Mouse (Mus musculus) heart, embryonic 13.5 days (tissue): ENCODE data around the gene Slc17a7. TPM values are rescaled to one million over a fixed set of nuclear protein-coding genes. Genes with fewer than 3 reads are reported as not detected.

Experiments used
- ATAC-seq: fragments of 200-750 bp; cut with Nextera tagmentation; 2 replicates; pipeline ENCODE4 v1.8.0; 2017; ENCODE audit warnings: moderate TSS enrichment; ENCODE audit not compliant: insufficient number of reproducible peaks, low FRiP score, low TSS enrichment; ENCODE audit errors: extremely low read depth
- H3K27ac ChIP-seq: fragments of 300-500 bp; sonication (generic); replicated peaks from 2 replicates; pipeline ENCODE4 v1.5.1; 2015; ENCODE audit warnings: moderate library complexity, mild to moderate bottlenecking, inconsistent platforms
- H3K27me3 ChIP-seq: fragments of 300-500 bp; sonication (generic); replicated peaks from 2 replicates; pipeline ENCODE4 v1.6.1; 2015; ENCODE audit warnings: mild to moderate bottlenecking, inconsistent platforms
- H3K36me3 ChIP-seq: fragments of 300-500 bp; sonication (generic); 2 replicates; pipeline ENCODE4 v1.6.1; 2015; ENCODE audit warnings: mild to moderate bottlenecking, inconsistent platforms
- H3K4me1 ChIP-seq: fragments of 300-500 bp; sonication (generic); 2 replicates; pipeline ENCODE4 v1.6.1; 2015; ENCODE audit warnings: inconsistent platforms
- H3K4me2 ChIP-seq: fragments of 300-500 bp; sonication (generic); 2 replicates; pipeline ENCODE4 v1.6.1; 2015; ENCODE audit warnings: inconsistent platforms, mild to moderate bottlenecking, moderate library complexity
- H3K4me3 ChIP-seq: fragments of 300-500 bp; sonication (generic); 2 replicates; pipeline ENCODE4 v1.5.1; 2015; ENCODE audit warnings: moderate library complexity, mild to moderate bottlenecking, inconsistent platforms
- H3K9ac ChIP-seq: fragments of 300-500 bp; sonication (generic); 2 replicates; pipeline ENCODE4 v1.6.1; 2015; ENCODE audit warnings: inconsistent platforms, mild to moderate bottlenecking, moderate library complexity
- H3K9me3 ChIP-seq: fragments of 300-500 bp; sonication (generic); 2 replicates; pipeline ENCODE4 v1.6.1; 2016; ENCODE audit warnings: inconsistent platforms
- WGBS: fragments of 180-500 bp; shearing (Covaris S2); methylation state at CpG from one replicate; pipeline ENCODE4 v1.1.7; 2015; ENCODE audit warnings: mixed read lengths; 5-methylcytosine and 5-hydroxymethylcytosine counted together
- polyA plus RNA-seq: library from polyadenylated mRNA; unstranded; fragments of >200 nt; fragmentation: Nextera tagmentation; extraction: Ambion mirVana; gene quantifications from 2 replicates; pipeline ENCODE4 v1.2.1, GENCODE M21; 2015

Gene Slc17a7
- polyA plus RNA-seq, 1 experiment from 2014 or later: 3.6 TPM

DNA sequence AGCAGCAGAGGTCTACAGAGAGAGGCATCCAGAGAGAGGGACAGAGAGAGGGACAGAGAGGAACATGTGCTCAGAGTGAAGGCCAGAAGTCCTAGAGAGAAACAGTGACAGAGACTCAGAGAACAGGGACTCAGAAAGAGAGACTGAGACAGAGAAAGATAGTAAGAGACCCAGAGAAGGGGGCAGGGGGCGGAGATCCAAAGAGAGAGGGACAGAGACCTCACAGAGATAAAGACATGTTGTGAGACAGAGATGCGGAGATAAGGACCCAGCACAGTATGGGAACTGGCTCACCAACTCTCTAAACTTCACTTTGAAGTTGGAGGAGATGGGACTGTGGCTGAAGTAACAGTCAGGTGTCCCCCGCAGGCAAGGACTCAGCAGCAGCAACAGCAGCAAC lies 28.4 kb upstream of the Slc17a7 start:
- Histone ChIP-seq H3K36me3 (no peaks in the 10 kb centered on the region), H3K9me3 (no peaks in the 10 kb centered on the region), H3K9ac (peak overlapping the region; percentile 89), H3K27me3 (peaks cover 7% of the 10 kb centered on the region; the same call in 1 of the 2 replicates), H3K27ac (0 out of 2 replicates have a peak overlapping the region, but pooled peaks have one; percentile 65), H3K4me1 (peaks cover 39% of the 10 kb centered on the region), H3K4me2 (peak overlapping the region; percentile 86), H3K4me3 (peak overlapping the region; percentile 76)
- no peak for ATAC-seq
- WGBS: 61% methylated on average over 3 of the region's 3 CpGs

DNA sequence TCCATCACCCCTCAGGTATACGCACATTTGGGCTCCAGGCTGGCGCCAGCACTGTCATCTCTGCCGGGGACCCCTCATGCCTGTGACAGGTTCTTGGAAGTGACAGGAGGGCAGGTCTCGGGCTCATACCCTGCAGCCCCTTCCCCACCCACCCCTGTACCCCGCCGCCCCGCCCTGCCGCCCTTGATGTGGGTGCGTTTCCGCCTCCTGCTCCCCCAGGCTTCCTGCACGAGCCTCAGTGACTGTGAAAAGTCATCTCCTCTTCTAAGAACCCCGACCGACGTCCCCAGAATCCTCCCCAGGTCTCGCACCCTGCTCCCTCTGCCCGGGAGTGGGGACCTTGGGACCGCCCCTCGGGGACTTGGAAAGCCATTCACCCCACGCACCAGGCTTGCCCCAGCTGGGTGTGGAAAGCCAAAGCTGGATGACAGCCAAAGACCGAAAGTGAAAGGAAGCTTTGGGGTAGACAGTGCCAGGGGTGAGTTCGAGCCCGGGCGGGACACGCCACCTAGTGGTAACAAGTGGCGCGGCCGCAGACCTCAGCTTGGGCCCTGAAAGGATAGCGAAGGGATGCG lies 27.7 kb upstream of the Slc17a7 start, which contains the start of the genes Gm45713 and Flt3l:
Gene Gm45713, minus strand, starts transcription at position 239 of the 575 bp plus-strand sequence.
Gene Flt3l, minus strand, starts transcription at position 440 of the 575 bp plus-strand sequence.
- H3K27me3 ChIP-seq: peaks cover 7% of the 10 kb centered on the region; the same call in 1 of the 2 replicates
- peak; percentile 58 for ATAC-seq
- H3K9me3 ChIP-seq: no peaks in the 10 kb centered on the region
- H3K9ac ChIP-seq: peak within 1 kb of the TSS; percentile 89
- H3K27ac ChIP-seq: peak within 1 kb of the TSS; percentile 65
- H3K4me3 ChIP-seq: peak within 1 kb of the TSS; percentile 76
- no peaks in the 10 kb centered on the region for H3K36me3 ChIP-seq
- H3K4me2 ChIP-seq: peak within 1 kb of the TSS; percentile 86
- WGBS: 2% methylated on average over 29 of the region's 29 CpGs
- H3K4me1 ChIP-seq: peaks cover 39% of the 10 kb centered on the region

DNA sequence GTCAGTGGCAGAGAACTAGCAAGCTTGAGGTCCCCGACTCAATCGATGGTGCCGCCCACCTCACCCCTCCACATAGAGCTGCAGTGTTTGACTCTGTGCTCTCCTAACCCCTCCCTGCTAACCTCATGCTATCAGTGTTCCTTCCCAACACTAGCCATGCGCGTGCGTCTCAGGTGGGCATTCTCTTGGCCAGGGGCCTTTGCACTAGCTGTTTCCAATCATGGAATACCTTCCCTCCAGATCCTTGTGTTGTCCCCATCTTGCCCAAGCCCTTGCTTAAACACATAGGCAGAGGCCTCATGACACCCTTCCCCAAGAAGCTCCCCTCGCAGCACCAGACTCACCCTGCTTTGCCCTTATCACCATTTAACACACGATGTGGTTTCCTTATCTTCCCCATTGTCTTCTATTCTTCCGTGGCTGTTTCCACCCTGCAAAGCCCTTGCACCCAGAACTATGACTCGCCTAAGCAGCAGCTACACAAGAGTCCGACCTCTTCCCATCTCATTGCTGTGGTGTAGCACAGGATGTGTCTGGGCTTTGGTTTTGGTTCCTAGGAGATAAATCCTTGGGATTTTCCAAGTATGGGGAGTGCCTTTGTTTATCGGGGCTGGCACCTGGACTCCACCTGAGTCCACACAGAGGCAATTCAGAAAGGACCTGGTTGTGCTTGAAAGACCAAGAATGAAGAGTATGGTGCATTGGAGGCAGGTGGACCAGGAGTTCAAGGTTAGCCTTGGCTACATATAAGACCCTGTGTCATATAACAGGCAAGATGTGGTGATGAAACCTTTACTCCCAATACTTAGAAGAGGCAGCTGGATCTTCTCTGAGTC lies 26.4 kb upstream of the Slc17a7 start:
- peak overlapping the region; percentile 50 for H3K9ac ChIP-seq
- peaks cover 8% of the 10 kb centered on the region for H3K36me3 ChIP-seq
- no peak overlapping the region for H3K4me3 ChIP-seq
- peaks cover 7% of the 10 kb centered on the region; the same call in 1 of the 2 replicates for H3K27me3 ChIP-seq
- 57% methylated on average over 12 of the region's 12 CpGs for WGBS
- H3K4me1 ChIP-seq: peaks cover 39% of the 10 kb centered on the region
- peak overlapping the region; percentile 28; the same call in 1 of the 2 replicates for H3K4me2 ChIP-seq
- peak overlapping the region; percentile 24; the same call in 1 of the 2 replicates for H3K27ac ChIP-seq
- H3K9me3 ChIP-seq: no peaks in the 10 kb centered on the region
- no peak for ATAC-seq

DNA sequence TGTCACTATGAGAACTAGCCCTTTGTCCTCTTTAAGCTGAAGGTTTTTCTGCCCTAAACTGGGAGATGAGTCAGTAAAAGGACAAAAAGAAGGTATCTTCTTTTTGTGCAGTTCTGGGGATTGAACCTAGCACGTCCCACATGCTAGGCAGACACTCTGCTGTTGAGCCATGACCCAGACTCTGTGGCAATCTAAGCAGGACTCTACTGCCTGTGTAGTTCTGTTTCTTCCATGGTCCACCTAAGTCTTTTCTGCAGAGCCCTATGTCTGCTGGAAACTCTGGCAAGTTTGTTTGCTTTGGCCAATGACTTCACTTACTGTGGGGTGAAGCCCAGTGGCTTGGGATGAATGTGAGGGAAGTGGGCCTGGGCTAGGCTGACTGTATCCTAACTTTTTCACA lies 25.3 kb upstream of the Slc17a7 start:
- Histone ChIP-seq H3K4me3 (no peak overlapping the region), H3K9ac (peak overlapping the region; percentile 50), H3K4me2 (0 out of 2 replicates have a peak overlapping the region, but pooled peaks have one; percentile 28), H3K27me3 (peaks cover 7% of the 10 kb centered on the region; the same call in 1 of the 2 replicates), H3K27ac (0 out of 2 replicates have a peak overlapping the region, but pooled peaks have one; percentile 24), H3K4me1 (peaks cover 39% of the 10 kb centered on the region), H3K9me3 (no peaks in the 10 kb centered on the region), H3K36me3 (peaks cover 18% of the 10 kb centered on the region)
- WGBS: 88% methylated on average over 1 of the region's 1 CpGs
- ATAC-seq: no peak

DNA sequence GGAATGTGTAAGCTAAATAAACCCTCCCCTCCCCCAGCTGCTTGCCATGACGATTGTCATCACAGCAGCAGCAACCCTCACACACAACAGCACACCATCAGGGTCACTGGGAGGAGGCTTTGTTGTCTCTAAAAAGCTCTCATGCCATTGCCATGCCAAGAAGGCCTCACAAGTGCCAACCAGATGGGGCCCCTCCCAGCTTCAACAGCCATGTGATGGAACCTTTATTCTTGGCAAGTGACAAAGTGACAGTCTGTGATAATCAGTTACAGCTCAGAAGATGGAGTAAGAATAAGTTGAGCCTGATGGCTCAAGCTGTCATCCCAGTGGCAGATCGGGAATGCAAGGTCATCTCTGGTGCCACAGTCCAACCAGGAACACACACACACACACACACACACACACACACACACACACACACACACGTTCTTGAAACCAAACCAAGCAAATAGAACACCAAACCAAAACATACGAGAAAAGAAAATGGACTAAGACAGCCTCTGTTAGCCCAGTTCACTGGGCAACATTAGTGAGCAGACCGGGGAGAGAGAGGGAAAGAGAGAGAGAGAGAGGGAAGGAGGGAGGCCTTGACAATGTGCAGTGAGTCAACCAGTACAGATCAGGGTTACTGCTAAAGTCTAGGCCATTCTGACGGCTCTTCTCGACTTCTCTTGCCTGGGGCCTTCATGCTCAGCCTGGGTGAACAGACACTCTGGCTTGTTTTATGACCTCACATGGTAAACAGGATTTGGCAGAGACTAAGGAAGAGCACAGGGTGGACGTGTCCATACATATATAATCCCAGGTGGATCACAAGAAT lies 23.6 kb upstream of the Slc17a7 start:
- Histone ChIP-seq H3K27ac (no peak overlapping the region), H3K4me1 (peaks cover 34% of the 10 kb centered on the region)
- 76% methylated on average over 8 of the region's 8 CpGs for WGBS

DNA sequence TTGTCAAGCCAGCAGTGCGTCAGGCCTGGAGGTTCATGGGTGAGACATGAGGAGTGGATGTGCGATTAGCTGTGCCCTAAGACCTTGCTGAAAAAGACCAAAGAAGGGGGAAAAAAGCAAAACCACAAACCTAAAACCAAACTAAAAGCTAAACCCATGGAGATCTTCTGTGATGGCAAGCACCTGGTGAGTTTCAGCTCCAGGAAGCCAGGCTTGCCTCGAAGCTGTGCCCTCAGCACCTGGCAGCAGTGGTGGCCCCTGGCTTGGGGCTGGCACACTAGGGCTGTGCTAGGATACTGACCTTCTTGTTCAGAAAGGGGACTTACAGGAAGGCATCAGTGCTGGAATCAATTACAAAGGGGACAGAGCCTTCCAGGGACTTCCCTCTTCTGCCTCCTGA lies 22.4 kb upstream of the Slc17a7 start:
- Histone ChIP-seq H3K27ac (no peak overlapping the region), H3K4me2 (no peak overlapping the region), H3K9me3 (no peaks in the 10 kb centered on the region), H3K4me1 (peaks cover 27% of the 10 kb centered on the region), H3K4me3 (no peak overlapping the region), H3K36me3 (peaks cover 46% of the 10 kb centered on the region), H3K27me3 (no peaks in the 10 kb centered on the region; the same call in 1 of the 2 replicates), H3K9ac (no peak overlapping the region)
- no peak for ATAC-seq
- 86% methylated on average over 3 of the region's 3 CpGs for WGBS

More for the DNA sequence above, 23.6 kb upstream of the Slc17a7 start:
- H3K36me3 ChIP-seq: peaks cover 35% of the 10 kb centered on the region
- H3K4me2 ChIP-seq: no peak overlapping the region
- H3K9me3 ChIP-seq: no peaks in the 10 kb centered on the region
- H3K27me3 ChIP-seq: peaks cover 5% of the 10 kb centered on the region; the same call in 1 of the 2 replicates
- H3K9ac ChIP-seq: no peak overlapping the region
- no peak for ATAC-seq
- H3K4me3 ChIP-seq: no peak overlapping the region

DNA sequence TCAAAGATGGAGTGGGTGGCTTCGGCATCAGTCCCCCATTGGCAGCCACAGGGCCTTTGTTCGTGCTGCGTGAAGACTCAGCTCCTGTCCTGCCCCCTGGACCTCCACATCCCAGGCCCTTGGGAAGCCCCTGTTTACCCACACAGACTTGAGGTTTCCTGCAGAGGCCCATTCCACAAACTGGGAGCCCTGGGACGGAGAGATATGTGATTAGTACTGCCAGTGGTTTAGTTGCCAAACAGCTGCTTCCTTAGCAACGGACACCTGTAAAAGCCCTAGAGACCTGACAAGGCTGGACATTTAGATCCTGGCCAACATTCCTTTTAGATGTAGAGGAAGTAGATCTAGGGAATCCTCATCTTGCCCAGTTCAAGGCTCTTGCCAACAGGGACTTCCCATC lies 21.8 kb upstream of the Slc17a7 start:
- no peaks in the 10 kb centered on the region; the same call in 1 of the 2 replicates for H3K27me3 ChIP-seq
- 77% methylated on average over 5 of the region's 5 CpGs for WGBS
- ATAC-seq: no peak
- H3K4me2 ChIP-seq: no peak overlapping the region
- H3K27ac ChIP-seq: no peak overlapping the region
- peaks cover 52% of the 10 kb centered on the region for H3K36me3 ChIP-seq
- no peak overlapping the region for H3K4me3 ChIP-seq
- no peak overlapping the region; the same call in 1 of the 2 replicates for H3K9ac ChIP-seq
- peaks cover 23% of the 10 kb centered on the region for H3K4me1 ChIP-seq
- no peaks in the 10 kb centered on the region for H3K9me3 ChIP-seq

DNA sequence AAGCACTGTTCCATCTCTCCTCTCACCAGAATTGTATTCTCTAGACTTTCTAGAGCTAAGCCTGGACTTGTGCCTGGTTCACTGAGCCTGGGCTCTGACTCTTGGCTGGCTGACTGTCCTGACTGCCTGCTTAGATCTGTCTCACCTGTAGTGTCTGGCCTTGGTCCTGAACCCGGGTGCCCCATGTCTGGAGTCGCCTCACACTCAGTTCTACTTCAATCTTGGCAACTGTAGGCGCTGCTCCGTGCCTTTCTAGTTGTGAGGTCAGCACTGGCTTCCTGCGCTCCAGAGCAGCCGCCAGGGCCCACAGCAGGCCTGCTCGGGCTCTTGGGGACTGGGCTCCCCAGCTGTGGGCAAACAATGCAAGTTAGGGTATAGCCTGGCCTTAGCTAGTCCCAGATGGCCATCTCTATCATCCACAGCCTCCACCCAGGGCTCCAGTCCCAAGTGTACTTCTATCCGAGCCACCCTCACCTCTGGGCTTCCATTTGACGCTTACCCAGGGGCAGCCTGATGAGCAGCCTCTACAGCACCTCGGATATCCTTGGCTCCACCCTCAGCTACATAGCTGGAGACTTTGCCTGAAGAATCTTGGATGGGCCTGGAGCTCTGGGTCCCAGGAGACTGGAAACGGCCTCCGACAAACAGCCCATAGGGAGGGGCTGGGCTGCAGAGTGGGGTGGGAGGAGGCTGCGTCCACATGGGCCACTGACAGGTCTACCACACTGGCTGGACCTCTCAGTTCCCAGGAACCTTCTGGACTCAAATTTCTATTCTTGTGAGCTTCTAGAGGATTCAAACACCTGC lies 19.2 kb upstream of the Slc17a7 start:
- H3K9me3 ChIP-seq: no peaks in the 10 kb centered on the region
- H3K36me3 ChIP-seq: peaks cover 66% of the 10 kb centered on the region
- ATAC-seq: no peak
- H3K4me1 ChIP-seq: peaks cover 9% of the 10 kb centered on the region
- H3K27me3 ChIP-seq: no peaks in the 10 kb centered on the region
- 79% methylated on average over 13 of the region's 13 CpGs for WGBS
- H3K27ac ChIP-seq: no peak overlapping the region
- H3K4me2 ChIP-seq: no peak overlapping the region
- H3K9ac ChIP-seq: no peak overlapping the region
- H3K4me3 ChIP-seq: no peak overlapping the region

DNA sequence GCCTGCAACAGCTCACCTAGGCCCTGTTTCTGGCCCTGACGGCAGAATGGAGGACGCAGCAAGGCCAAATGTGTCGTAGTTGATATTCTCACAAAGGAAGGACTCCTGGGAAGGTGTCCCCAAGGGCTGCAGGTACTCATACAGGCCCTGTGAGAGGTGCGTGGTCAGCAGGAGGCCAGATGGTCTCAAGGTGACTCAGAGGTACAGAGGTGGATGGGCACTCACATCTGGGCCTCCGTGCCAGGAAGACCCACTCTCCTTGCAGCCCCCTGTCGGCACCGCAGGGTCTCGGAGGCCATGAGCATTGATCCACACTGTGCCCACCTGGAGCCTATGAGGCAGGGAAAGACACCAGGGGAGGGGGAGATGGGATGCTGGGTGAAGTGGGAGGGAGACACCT lies 18.3 kb upstream of the Slc17a7 start:
- Histone ChIP-seq H3K4me2 (no peak overlapping the region), H3K4me3 (no peak overlapping the region), H3K9me3 (no peaks in the 10 kb centered on the region), H3K36me3 (peaks cover 66% of the 10 kb centered on the region), H3K4me1 (peaks cover 6% of the 10 kb centered on the region; the same call in 1 of the 2 replicates), H3K9ac (no peak overlapping the region), H3K27me3 (no peaks in the 10 kb centered on the region), H3K27ac (no peak overlapping the region)
- ATAC-seq: no peak
- WGBS: 89% methylated on average over 8 of the region's 8 CpGs

DNA sequence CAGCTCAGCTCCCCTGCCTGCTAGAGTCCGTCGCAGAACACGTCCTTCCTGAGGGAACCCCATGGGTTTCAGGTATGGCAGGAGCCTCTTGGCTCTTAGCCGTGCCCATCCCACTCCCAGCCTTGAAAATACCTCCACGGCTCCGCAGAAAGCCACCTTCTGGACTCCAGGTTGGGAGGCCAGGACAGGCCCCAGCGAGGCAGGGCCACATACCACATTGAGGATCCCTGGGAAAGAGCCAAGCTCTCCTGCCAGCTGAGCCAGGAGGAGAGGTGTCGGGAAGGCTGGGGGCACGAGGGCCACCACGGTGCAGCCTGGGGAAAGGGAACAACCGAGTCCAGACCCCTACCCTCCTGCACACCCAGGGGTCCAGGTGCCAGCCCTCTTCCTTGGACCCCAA lies 16.5 kb upstream of the Slc17a7 start:
- peaks cover 11% of the 10 kb centered on the region for H3K4me1 ChIP-seq
- H3K9ac ChIP-seq: no peak overlapping the region
- H3K36me3 ChIP-seq: peaks cover 60% of the 10 kb centered on the region

More for the DNA sequence above, 16.5 kb upstream of the Slc17a7 start:
- Histone ChIP-seq H3K4me3 (no peak overlapping the region), H3K4me2 (no peak overlapping the region), H3K27ac (no peak overlapping the region), H3K9me3 (no peaks in the 10 kb centered on the region), H3K27me3 (no peaks in the 10 kb centered on the region)
- WGBS: 88% methylated on average over 11 of the region's 11 CpGs
- ATAC-seq: no peak
